Mouse (Mus musculus) adrenal gland, postnatal 4 days (tissue): ENCODE measurements around the gene E030030I06Rik. TPM values are rescaled to one million over a fixed set of nuclear protein-coding genes. Genes with fewer than 3 reads are reported as not detected.
"Not testable (repeated sequence)": the region's sequence is repeated elsewhere in the genome, so short reads cannot be mapped to it uniquely, and the experiment has no call there.

Source experiments
- DNase-seq, 2 experiments: peaks; one replicate each; pipeline ENCODE4 v3.0.0; 2021 to 2022; ENCODE audit warnings: low spot score in 2 of 2, mixed read lengths in 2 of 2
- long read RNA-seq, 2 experiments: library from polyadenylated mRNA; stranded (forward); transcript quantifications; one replicate each; pipeline ENCODE4 v2.0.0; 2021
- total RNA-seq, 2 experiments: library from RNA; stranded (reverse); gene quantifications; 2 replicates each; pipeline ENCODE4 v1.2.3; 2021

Gene E030030I06Rik
- 1 to 10 TPM; 9.7 to 9.9 TPM for total RNA-seq
- long read RNA-seq, experiment 1, transcript E030030I06Rik-205 (2 exons, 548 nt), result major isoform, 6 of 9 reads
- long read RNA-seq, experiment 1, partial matches to known transcripts, result 0 of 9 reads
- long read RNA-seq, experiment 1, other reads (novel, unspliced or antisense), result 0 of 9 reads
- long read RNA-seq, experiment 2, partial matches to known transcripts, result 0 of 9 reads
- long read RNA-seq, experiment 2, other reads (novel, unspliced or antisense), result 1 of 9 reads

- no peak for DNase-seq
Observed at GRCm38 (mm10) chr10:22149073-22149690, at the start of gene E030030I06Rik. Gene E030030I06Rik (minus strand): TSS chr10:22149270.

GRCm38 (mm10) chr10:22191035-22191434 lies 42.0 kb upstream of the E030030I06Rik start:
- DNase-seq, result not testable (repeated sequence)

GRCm38 (mm10) chr10:22176515-22176914 lies 27.4 kb upstream of the E030030I06Rik start:
- not testable (repeated sequence) for DNase-seq

GRCm38 (mm10) chr10:22174190-22174487 lies 25.1 kb upstream of the E030030I06Rik start:
- not testable (repeated sequence) for DNase-seq

- DNase-seq, result not testable (repeated sequence)
Observed at GRCm38 (mm10) chr10:22173335-22174189, 24.5 kb upstream of the E030030I06Rik start.

GRCm38 (mm10) chr10:22172431-22173334 lies 23.6 kb upstream of the E030030I06Rik start:
- DNase-seq, result not testable (repeated sequence)

GRCm38 (mm10) chr10:22169116-22169515 lies 20.0 kb upstream of the E030030I06Rik start:
- DNase-seq, result not testable (repeated sequence)

GRCm38 (mm10) chr10:22167061-22167460 lies 18.0 kb upstream of the E030030I06Rik start:
- not testable (repeated sequence) for DNase-seq

- DNase-seq, result not testable (repeated sequence)
Observed at GRCm38 (mm10) chr10:22166025-22166424, 17.0 kb upstream of the E030030I06Rik start.

- DNase-seq, result not testable (repeated sequence)
Observed at GRCm38 (mm10) chr10:22165328-22166003, 16.4 kb upstream of the E030030I06Rik start.

GRCm38 (mm10) chr10:22163705-22164583 lies 14.9 kb upstream of the E030030I06Rik start:
- peak in 1 of 2 experiments; percentile 32 for DNase-seq

- not testable (repeated sequence) for DNase-seq
Observed at GRCm38 (mm10) chr10:22163279-22163678, 14.2 kb upstream of the E030030I06Rik start.

- no peak for DNase-seq
Observed at GRCm38 (mm10) chr10:22159581-22160140, 10.6 kb upstream of the E030030I06Rik start.

GRCm38 (mm10) chr10:22159131-22159561 lies 10.1 kb upstream of the E030030I06Rik start:
- no peak for DNase-seq

- peak; percentile 45 to 55 for DNase-seq
Observed at GRCm38 (mm10) chr10:22158310-22158999, 9.4 kb upstream of the E030030I06Rik start, which contains the start of the genes Raet1e and H60b. Gene Raet1e (plus strand): TSS chr10:22158569. Gene H60b (plus strand): TSS chr10:22158586.

GRCm38 (mm10) chr10:22154871-22155799 lies 6.1 kb upstream of the E030030I06Rik start:
- no peak for DNase-seq

- DNase-seq, result not testable (repeated sequence)
Observed at GRCm38 (mm10) chr10:22154127-22154526, 5.1 kb upstream of the E030030I06Rik start.
